Mouse (Mus musculus): ENCODE results near the gene Eef1a2.

Eef1a2 gene

GRCm38 (mm10) chr2:181157716-181158302 lies 995 bp upstream of the Eef1a2 start:
- DNase-seq = peak; percentile 11 to 27

GRCm38 (mm10) chr2:181157180-181157579 lies 366 bp upstream of the Eef1a2 start:
- no peak for DNase-seq

DNA sequence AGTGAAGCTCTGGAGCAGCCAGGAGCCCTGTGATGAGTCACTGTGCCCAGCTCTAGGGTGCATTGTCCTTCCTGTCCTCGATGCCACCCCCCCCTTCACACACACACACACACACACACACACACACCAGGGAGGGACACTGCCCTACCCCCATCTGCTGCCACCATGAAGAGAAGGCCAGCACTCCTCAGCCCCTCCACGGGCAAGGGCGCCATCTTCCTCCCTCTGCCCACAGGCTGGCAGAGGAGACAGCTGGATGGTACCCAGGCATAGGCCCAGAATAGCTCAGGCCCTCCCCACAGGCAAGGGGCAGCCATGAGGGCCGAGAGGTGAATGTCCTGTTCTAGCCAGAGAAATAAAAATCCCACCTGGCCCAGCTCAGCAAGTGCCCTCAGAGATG lies 1.0 kb downstream of the Eef1a2 start:
- peak; percentile 76 to 80 for DNase-seq

GRCm38 (mm10) chr2:181154831-181155415 lies 1.9 kb downstream of the Eef1a2 start:
- DNase-seq = peak; percentile 37 to 47

DNA sequence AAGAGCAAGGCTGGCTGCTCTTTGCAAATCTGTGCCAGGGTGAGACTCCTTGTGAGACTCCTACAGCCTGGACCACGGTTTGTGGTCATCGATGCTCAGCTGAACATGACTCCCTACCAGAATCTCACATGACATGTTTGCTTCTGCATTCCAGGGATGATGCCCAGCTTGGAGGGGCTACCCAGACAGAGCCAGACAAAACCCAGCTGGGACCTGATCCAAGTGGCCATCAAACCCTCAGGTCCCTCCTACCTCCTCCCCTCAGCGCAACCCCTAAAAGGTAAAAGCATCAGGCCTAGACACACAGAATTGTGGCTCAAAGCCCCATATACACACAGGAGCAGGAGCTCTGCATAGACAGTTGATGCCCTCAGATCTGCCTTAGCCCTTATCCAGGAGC lies 2.5 kb downstream of the Eef1a2 start:
- peak; percentile 32 to 40 for DNase-seq

GRCm38 (mm10) chr2:181153837-181154236 lies 3.0 kb downstream of the Eef1a2 start:
- DNase-seq = peak; percentile 75 to 82

DNA sequence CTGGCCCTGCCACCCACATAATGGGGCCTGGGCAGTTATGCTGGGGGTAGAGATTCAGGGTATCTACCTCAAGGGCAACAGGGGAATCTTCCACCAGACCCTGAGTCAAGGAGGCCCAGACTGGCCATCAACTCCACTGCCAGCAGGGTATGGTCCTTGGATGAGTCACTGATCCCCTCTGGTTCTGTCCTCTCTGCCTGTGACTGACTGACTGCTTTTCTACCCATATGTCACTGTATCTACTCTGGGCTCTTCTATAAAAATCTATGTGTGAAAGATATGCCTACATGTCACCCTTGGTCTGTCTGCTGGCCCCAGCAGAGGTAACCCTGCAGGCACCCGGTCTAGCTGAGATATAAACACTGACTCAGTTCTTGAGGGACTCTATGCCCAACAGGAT lies 3.7 kb downstream of the Eef1a2 start:
- peak in 1 of 2 experiments; percentile 14 for DNase-seq

- peak; percentile 22 to 38 for DNase-seq
Observed at GRCm38 (mm10) chr2:181152701-181153100, 4.1 kb downstream of the Eef1a2 start.

- DNase-seq = peak; percentile 7 to 8
Observed at GRCm38 (mm10) chr2:181150281-181150680, 6.5 kb downstream of the Eef1a2 start.

DNA sequence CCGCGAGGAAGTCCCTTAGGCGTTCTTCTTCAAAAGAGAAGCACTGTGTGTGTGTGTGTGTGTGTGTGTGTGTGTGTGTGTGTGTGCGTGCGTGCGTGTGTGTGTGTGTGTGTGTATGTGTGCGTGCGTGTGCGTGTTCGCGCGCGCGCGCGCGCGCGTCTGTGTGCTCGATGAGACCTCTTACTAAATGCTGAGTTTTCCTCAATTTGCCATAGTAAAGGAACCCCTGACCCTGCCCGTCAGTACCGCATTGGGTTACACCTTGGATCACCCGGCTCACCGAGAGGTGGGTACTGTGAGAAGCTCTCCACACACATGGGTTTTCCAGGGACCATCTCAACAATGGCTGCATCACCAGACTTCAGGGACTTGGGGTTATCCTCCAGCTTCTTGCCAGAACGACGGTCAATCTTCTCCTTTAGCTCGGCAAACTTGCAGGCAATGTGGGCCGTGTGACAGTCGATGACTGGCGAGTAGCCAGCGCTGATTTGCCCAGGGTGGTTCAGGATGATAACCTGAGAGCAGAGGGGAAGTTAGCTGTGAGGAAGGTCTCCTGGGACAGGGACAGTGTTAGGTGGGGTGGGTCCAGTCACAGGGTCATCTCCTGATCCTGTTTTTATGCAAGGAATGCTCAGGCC lies 8.4 kb downstream of the Eef1a2 start:
- peak; percentile 61 to 64 for DNase-seq

- peak; percentile 65 to 74 for DNase-seq
Observed at GRCm38 (mm10) chr2:181147546-181148317, 9.1 kb downstream of the Eef1a2 start.

DNA sequence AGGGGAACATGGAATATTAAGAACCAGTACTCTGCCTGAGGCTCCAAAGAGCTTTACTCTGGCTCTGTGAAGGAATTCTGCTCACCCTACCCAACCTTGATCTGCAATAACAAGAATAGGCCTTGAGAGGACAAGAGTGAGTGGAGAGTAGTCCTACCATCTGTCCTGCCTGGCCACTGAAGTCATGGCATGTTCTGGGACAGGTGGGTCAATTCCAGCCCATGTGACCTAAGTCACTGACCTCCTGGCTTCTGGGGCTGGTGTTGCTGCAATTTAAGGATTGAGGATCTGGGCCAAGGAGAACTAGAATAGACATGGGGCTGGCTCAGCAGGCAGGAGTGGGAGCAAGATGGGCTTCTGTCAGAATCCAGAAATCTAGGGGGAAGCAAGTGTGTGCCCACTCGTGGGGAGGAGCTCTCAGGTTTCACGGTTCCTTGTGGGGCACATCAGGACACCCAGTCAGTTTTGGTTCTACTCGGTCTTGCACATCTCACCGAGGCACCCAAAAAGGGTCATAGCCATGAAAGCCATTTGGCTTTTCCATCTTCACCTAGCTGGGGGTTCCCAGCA lies 9.8 kb downstream of the Eef1a2 start:
- DNase-seq = no peak

- DNase-seq = no peak
Observed at GRCm38 (mm10) chr2:181144675-181145074, 12.1 kb downstream of the Eef1a2 start.

GRCm38 (mm10) chr2:181143509-181144276 lies 13.1 kb downstream of the Eef1a2 start:
- no peak for DNase-seq

- no peak for DNase-seq
Observed at GRCm38 (mm10) chr2:181142703-181143135, 14.1 kb downstream of the Eef1a2 start.

DNA sequence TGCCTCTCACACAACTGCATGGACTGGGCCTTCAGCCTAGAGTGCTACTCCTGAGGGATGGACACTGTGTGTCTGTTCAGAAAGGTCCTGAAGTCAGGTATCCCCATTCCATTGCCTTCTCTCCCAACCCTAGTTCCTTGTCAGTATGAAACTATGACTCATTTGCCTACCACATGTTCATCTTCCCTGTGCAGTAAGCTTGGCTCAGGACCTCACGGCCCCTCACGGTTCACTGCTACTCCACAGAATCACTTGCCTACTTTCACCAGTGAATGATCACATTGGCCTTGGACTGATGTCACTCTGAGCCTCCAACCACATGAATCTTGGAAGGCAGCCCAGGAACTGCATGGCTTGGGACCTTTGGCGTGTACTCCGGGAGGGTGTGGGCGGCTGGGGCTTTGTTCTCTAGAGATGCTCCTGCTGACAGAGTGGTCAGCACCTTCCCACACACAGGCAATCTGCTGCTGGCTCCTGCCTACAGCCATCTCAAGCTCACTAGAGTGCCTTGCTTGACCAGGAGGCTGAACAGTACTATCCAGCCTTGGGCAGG lies 17.1 kb downstream of the Eef1a2 start:
- peak; percentile 77 for DNase-seq

- no peak for DNase-seq
Observed at GRCm38 (mm10) chr2:181136934-181137333, 19.9 kb downstream of the Eef1a2 start.

DNA sequence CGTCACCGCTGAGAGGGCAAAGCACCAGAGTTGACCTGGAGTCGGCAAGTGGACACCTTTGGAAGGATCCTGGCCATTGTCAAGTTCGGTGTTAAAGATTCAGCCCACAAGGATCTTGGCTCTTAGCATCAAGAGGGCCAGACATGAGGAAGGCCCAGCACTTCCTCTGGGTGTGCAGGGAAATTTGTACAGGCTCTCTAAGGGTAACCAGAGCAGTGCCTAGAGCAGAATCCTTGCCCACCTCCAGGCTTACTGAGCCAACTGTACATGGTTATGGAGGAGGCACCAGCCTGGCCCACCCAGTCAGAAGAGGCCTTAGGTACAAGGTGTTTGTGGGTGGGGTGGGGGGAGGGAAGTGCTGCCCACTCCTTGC lies 21.4 kb downstream of the Eef1a2 start:
- DNase-seq = no peak

DNA sequence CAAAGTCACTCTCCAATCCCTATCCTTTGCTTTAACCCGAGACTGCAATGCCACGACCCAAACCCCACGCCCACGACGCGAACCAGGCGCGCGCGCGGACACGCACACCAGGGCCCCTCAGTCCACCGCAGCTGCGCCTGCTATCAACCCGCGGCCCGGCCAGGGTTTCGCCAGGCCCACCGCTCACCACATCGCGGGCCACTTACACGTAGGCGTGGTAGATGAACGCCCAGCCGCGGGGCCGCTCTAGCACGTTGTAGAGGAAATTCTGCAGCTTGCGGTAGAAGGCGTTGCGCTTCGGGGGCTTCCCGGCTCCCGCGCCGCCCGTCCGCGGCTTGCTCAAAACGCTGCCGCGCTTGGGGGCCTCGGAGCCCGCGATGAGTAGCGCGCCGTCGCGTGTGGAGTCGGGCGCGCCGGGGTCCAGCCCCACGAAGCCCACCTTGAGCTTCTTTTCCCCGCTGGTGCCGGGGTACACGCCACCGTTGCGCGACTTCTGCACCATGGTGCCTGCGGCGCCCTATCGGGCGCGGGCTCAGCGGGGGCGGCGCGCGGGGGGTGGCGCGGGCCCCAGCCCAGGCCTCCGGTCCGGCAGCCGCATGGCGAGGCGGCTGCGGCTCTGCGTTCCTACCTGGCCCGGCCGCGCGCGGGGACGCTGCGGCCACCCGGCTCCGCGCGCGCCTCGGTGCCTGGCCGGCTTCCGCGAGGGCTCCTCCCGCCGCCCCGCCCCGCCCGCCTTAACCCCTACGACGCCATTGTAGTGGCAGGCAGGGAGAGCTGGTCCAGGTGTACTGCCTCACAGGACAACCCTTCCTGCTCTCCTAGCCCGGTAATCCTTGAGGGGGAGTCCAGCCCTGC lies 22.0 kb downstream of the Eef1a2 start, which contains the start of gene Kcnq2:
Gene Kcnq2, minus strand, starts transcription at position 710 of the 855 bp plus-strand sequence.
- DNase-seq = peak; percentile 71 to 74

GRCm38 (mm10) chr2:181133837-181134590 lies 22.8 kb downstream of the Eef1a2 start:
- peak; percentile 61 to 63 for DNase-seq

Measured in cerebellum, postnatal 14 days (tissue).